Mouse (Mus musculus): ENCODE data around the gene Neurod2. TPM values are rescaled to one million over a fixed set of nuclear protein-coding genes. Genes with fewer than 3 reads are reported as not detected.

Neurod2 gene
- polyA plus RNA-seq (2015; fragmentation: Nextera tagmentation; extraction: Ambion mirVana) = 0.09 and 0.18 TPM in 2 replicates

DNA sequence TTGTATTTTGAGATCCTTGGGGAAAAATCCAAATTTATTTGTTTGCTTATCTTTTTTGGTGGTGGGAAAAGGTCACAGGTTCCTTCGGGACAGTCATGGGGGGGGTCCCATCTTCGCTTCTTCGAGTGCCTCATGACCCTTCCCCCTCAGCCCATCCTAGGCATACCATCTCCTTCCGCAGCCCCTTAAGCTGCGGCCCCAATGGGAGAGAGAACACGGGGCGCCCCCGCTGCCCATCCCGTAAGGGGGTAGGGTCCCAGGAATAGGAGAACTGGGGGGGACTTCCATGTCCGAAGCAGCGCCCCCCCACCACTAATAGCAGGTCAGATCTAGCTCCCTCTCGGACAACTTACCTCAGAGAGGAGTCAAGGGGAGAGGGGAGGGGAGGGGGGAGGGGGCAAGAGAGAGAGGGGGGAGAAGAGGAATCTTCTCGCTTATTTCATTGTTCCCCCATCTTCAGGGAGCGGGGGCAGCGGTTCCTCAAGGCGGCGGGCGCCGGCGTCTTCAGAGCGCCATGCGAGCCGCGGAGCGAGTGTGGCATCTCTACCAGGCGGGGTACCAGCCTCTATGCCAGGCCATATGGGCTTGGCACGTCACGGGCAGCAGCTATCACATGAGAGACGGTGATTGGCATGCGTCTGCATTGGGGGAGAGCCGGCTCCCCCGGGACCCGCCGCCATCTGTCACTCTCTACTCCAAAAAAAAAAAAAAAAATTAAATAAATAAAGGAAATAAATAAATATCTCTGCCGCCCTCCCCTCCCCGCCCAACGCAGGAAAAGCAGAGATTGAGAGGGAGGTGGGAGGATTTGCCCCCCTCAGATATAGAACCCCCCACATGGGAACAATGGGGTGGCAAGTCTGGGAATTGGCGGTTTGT is at the start of gene Neurod2:
Neurod2 (minus strand) TSS at position 568 of the 879 bp plus-strand sequence.
- H3K4me3 ChIP-seq (replicated peaks) = peak within 1 kb of the TSS; percentile 24
- H3K9ac ChIP-seq = no peak within 1 kb of the TSS
- H3K4me2 ChIP-seq = peak within 1 kb of the TSS; percentile 46
- peaks cover 97% of the 10 kb centered on the region for H3K27me3 ChIP-seq (replicated peaks)
- H3K4me1 ChIP-seq = peaks cover 26% of the 10 kb centered on the region
- no peaks in the 10 kb centered on the region for H3K9me3 ChIP-seq
- 4% methylated on average over 38 of the region's 38 CpGs for WGBS
- no peak for ATAC-seq (ENCODE audit: insufficient read depth, low FRiP score, low read depth)
- no peak within 1 kb of the TSS for H3K27ac ChIP-seq
- H3K36me3 ChIP-seq = no peaks in the 10 kb centered on the region

DNA sequence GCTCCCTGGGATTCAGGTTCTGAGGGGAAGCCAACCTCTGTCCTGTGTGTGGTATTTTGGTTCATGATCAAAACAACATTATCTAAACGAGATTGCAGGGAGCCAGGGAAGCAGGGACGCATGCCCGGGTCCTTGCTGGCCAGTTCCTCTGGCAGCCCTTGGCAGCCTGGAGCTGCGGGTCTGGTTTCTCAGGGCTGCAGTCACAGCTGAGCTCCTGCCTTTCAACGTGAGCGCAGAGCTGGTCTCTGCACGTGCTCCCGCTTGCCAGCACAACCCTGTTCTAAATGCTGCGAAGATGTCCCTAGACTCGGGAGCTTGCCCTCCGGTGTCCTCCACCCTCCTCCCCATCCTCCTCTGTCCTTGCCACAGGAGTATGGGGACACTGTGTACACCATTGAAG is 48.3 kb upstream of the Neurod2 start:
- no peaks in the 10 kb centered on the region for H3K27me3 ChIP-seq (replicated peaks)
- WGBS = 85% methylated on average over 11 of the region's 11 CpGs
- H3K27ac ChIP-seq = no peak overlapping the region
- no peaks in the 10 kb centered on the region for H3K4me1 ChIP-seq
- H3K4me3 ChIP-seq (replicated peaks) = no peak overlapping the region
- peaks cover 43% of the 10 kb centered on the region; the same call in 1 of the 2 replicates for H3K36me3 ChIP-seq
- no peak for ATAC-seq (ENCODE audit: insufficient read depth, low FRiP score, low read depth)
- H3K9ac ChIP-seq = no peak overlapping the region
- H3K9me3 ChIP-seq = no peaks in the 10 kb centered on the region
- no peak overlapping the region for H3K4me2 ChIP-seq

DNA sequence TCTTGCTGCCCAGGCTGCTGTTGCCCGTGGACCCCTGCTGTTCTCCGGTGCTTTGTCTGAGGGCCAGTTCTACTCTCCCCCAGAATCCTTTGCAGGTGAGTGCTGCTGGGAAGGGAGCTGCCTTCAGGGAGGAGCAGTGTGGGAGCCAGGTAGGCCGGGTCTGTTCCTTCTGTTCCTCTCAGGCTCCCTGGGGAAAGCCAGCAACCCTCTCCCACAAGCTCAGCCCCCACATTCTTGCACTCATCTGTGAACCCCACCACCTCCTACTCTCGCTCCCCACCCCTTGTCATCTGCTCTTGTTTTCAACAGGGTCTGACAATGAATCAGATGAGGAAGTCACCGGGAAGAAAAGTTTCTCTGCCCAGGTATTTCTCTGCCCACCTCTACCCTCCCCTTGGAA is 47.3 kb upstream of the Neurod2 start:
- no peak for ATAC-seq (ENCODE audit: insufficient read depth, low FRiP score, low read depth)
- H3K27ac ChIP-seq = no peak overlapping the region
- H3K36me3 ChIP-seq = peaks cover 43% of the 10 kb centered on the region; the same call in 1 of the 2 replicates
- no peak overlapping the region for H3K4me3 ChIP-seq (replicated peaks)
- no peaks in the 10 kb centered on the region for H3K9me3 ChIP-seq
- H3K4me1 ChIP-seq = 0 out of 2 replicates have a peak, but pooled peaks cover 6% of the 10 kb centered on the region
- H3K4me2 ChIP-seq = no peak overlapping the region
- WGBS = 73% methylated on average over 5 of the region's 5 CpGs
- H3K9ac ChIP-seq = no peak overlapping the region
- no peaks in the 10 kb centered on the region for H3K27me3 ChIP-seq (replicated peaks)

DNA sequence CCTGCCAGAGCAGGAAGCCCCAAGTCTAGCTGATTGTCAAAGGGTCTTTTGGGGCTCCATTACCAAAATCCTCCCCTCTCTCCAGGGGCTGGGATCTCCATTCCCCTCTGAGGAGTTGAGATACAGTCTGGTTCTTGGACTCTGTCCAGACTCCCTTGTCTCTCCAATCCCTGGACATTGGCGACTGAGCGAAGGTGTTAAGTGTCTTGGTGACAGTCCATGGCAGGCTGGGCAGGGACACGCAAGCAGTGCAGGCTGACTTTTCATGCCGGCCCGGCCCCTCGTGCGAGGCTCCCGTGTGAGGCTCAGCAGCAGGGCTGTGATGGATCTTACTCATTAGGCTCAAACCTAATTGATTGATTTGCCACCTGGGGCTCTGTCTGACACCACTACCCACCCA is 44.8 kb upstream of the Neurod2 start:
- WGBS = 81% methylated on average over 8 of the region's 8 CpGs
- Histone ChIP-seq H3K27ac (no peak overlapping the region), H3K4me1 (0 out of 2 replicates have a peak, but pooled peaks cover 6% of the 10 kb centered on the region), H3K9ac (no peak overlapping the region), H3K36me3 (peaks cover 37% of the 10 kb centered on the region; the same call in 1 of the 2 replicates), H3K4me3 (replicated peaks) (no peak overlapping the region), H3K4me2 (no peak overlapping the region), H3K27me3 (replicated peaks) (no peaks in the 10 kb centered on the region), H3K9me3 (no peaks in the 10 kb centered on the region)
- no peak for ATAC-seq (ENCODE audit: insufficient read depth, low FRiP score, low read depth)

DNA sequence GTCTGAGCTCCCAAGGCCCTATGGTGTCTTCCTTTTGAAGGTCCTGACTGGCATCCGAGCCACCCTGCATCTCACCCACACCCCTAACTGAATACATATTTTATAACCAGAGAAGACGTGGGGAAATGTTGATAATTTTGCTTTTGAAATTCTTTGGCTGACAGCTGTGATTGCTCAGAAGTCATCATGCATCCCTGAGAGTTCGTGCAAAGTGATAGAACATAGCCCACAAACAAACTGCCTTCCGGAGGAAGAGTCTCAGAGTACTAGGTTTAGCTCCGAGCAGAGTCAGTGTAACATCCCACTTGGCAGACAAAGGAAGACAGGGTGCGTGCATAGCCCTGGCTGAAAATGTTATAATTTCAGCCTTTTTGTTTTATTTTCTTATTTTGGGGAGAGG is 43.8 kb upstream of the Neurod2 start:
- H3K4me3 ChIP-seq (replicated peaks) = no peak overlapping the region
- H3K36me3 ChIP-seq = peaks cover 35% of the 10 kb centered on the region; the same call in 1 of the 2 replicates
- no peak overlapping the region for H3K9ac ChIP-seq
- WGBS = 86% methylated on average over 6 of the region's 6 CpGs
- H3K4me1 ChIP-seq = 0 out of 2 replicates have a peak, but pooled peaks cover 6% of the 10 kb centered on the region
- no peak overlapping the region for H3K27ac ChIP-seq
- no peaks in the 10 kb centered on the region for H3K9me3 ChIP-seq
- H3K27me3 ChIP-seq (replicated peaks) = no peaks in the 10 kb centered on the region
- ATAC-seq (ENCODE audit: insufficient read depth, low FRiP score, low read depth) = no peak
- H3K4me2 ChIP-seq = no peak overlapping the region

DNA sequence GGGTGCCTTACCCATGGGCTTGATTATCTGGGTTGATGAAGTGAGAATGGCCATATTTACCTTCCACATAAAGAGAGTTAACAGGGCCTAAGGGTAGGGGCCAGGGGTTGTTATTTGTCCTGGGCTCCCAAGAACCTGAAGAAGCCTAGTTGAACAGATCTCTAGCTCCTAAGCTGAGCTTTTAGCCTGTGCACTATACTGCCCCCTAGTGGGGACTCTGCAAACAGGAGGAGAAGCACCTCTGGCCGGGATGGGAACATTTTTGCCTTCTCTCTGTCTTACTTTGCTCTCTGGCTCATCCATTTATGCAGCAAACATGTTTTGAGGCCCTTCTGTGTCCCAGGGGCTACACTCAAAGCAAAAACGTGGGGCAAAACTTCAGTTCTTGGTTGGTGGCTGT is 43.0 kb upstream of the Neurod2 start:
- Histone ChIP-seq H3K9me3 (no peaks in the 10 kb centered on the region), H3K4me3 (replicated peaks) (no peak overlapping the region), H3K4me1 (0 out of 2 replicates have a peak, but pooled peaks cover 6% of the 10 kb centered on the region), H3K36me3 (peaks cover 31% of the 10 kb centered on the region; the same call in 1 of the 2 replicates), H3K27me3 (replicated peaks) (no peaks in the 10 kb centered on the region), H3K9ac (no peak overlapping the region), H3K27ac (no peak overlapping the region), H3K4me2 (no peak overlapping the region)
- no peak for ATAC-seq (ENCODE audit: insufficient read depth, low FRiP score, low read depth)
- WGBS = 9% methylated on average over 2 of the region's 2 CpGs

DNA sequence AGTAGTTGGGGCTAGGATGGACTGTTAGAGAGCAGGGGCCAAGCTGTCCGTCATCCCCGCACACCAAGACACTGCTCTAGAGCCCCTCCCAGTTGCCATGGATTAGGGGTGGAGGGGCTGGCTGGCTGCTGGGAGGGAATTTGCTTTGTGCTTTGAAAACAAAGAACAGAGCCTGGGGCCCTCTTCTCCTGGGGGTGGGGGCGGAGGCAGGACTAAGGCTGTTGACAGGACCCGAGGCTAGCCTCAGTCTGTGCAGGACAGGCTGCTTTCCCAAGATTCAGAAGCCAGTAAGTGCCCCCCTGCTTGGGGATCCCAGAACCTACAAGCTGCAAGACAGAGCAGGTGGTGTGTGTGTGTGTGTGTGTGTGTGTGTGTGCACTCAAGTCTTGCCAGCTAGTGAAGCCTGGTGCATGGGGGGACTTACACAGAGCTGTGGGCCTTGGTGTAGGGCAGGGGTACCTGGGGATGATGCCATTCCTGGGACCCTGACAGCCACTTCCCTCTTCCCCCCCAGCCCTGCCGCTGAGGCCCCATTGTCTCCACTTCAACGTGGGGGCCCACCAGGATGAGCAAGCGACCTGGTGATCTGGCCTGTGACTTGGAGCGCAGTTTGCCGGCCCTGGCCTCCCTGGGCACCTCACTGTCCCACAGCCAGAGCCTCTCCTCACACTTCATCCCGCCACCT is 42.2 kb upstream of the Neurod2 start:
- Histone ChIP-seq H3K27me3 (replicated peaks) (no peaks in the 10 kb centered on the region), H3K4me1 (0 out of 2 replicates have a peak, but pooled peaks cover 6% of the 10 kb centered on the region), H3K4me2 (peak overlapping the region; percentile 10; the same call in 1 of the 2 replicates), H3K27ac (no peak overlapping the region), H3K4me3 (replicated peaks) (no peak overlapping the region), H3K36me3 (peaks cover 24% of the 10 kb centered on the region; the same call in 1 of the 2 replicates), H3K9me3 (no peaks in the 10 kb centered on the region), H3K9ac (no peak overlapping the region)
- ATAC-seq (ENCODE audit: insufficient read depth, low FRiP score, low read depth) = peak; percentile 20; the same call in 1 of the 2 replicates
- WGBS = 44% methylated on average over 10 of the region's 10 CpGs

DNA sequence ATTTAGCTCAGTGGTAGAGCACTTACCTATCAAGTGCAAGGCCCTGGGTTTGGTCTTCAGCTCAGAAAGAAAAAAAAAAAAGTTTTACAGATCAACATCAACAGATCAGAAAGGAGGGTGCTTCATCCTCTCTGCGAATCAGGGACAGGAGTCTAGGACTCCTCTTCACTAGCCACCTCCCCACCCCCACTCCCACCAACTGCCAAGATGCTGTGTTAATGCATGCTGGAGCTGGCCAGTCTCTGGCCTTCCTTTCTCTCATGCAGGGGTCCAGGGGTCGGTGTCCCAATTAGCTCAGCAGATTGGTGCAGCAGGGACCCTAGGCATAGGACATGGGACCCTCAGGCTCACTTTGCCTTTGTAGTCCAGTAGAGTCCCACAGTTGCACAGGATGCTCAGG is 41.1 kb upstream of the Neurod2 start:
- no peak overlapping the region for H3K27ac ChIP-seq
- 79% methylated on average over 2 of the region's 2 CpGs for WGBS
- H3K36me3 ChIP-seq = peaks cover 17% of the 10 kb centered on the region; the same call in 1 of the 2 replicates
- no peak for ATAC-seq (ENCODE audit: insufficient read depth, low FRiP score, low read depth)
- no peak overlapping the region for H3K4me2 ChIP-seq
- H3K9me3 ChIP-seq = no peaks in the 10 kb centered on the region
- H3K4me1 ChIP-seq = 0 out of 2 replicates have a peak, but pooled peaks cover 6% of the 10 kb centered on the region
- no peak overlapping the region for H3K4me3 ChIP-seq (replicated peaks)
- no peak overlapping the region for H3K9ac ChIP-seq
- no peaks in the 10 kb centered on the region for H3K27me3 ChIP-seq (replicated peaks)

DNA sequence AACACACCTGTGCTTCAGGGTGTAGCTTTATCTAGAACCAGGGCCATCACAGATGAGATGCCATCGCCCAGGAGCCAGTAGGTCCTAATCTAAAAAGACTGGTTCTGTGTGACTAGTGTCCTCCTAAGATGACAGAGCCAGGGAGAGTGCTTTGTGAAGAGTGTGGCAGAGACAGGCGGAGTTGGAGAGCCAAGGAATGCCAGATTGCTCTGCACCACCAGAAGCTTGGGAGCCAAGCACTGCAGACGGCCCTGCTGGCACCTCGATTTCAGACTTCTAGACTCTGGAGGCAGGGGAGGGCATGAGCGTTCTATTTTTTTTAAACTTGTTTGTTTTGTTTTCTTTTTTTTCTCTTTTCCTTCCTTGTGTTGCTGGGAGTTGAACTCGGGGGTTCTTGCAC is 39.9 kb upstream of the Neurod2 start:
- ATAC-seq (ENCODE audit: insufficient read depth, low FRiP score, low read depth) = no peak
- H3K4me2 ChIP-seq = no peak overlapping the region
- H3K4me3 ChIP-seq (replicated peaks) = no peak overlapping the region
- no peaks in the 10 kb centered on the region for H3K27me3 ChIP-seq (replicated peaks)
- no peaks in the 10 kb centered on the region for H3K9me3 ChIP-seq
- H3K9ac ChIP-seq = no peak overlapping the region
- H3K36me3 ChIP-seq = 0 out of 2 replicates have a peak, but pooled peaks cover 5% of the 10 kb centered on the region
- H3K4me1 ChIP-seq = 0 out of 2 replicates have a peak, but pooled peaks cover 6% of the 10 kb centered on the region
- 86% methylated on average over 6 of the region's 6 CpGs for WGBS
- H3K27ac ChIP-seq = no peak overlapping the region

DNA sequence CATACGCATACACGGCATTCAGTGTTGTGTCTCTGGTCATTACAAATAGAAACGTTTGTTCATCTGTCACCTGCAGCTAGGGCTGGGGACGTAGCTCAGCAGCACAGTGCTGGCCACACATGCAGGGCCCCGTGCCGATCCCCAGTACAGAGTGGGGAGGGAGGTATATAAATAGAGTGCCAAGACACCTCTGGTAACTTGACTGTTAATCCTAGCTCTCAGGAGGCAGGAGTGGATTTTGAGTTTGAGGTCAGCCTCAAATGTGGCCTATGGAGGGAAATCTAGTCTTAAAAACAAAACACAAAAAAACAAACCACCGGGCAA is 38.4 kb upstream of the Neurod2 start:
- H3K4me1 ChIP-seq = peaks cover 10% of the 10 kb centered on the region; the same call in 1 of the 2 replicates

DNA sequence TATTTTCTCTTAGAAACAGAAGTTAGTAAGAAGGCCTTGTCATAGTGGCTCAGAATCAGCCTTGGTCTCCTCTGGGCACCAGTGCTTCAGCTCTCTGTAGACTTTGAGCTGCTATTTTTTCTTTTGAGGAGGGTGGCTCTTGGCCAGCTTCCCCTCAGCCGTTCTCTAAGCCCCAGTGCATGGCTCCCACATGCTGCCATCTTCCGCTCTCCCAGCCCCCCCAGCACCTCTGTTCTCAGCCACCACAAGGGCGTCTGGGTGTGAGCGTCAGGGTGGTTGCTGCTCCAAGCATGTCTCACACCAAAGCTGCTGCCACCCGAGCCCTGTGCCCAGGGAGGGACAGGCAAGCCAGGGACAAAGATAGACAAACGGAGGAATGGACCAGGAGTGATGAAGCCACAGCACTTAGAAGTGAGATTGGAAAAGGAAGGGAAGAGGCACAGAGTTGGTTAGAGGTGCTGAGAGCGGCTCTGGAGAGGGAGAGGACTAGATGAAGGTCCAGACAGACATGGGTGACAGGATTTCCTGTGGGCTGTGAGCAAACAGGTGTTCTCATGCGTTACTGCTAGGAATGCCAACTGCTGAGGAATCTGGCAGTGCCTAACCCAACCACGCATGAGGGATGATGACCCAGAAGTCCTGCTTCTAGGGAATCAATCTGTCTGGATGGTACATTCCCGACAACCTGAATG is 37.9 kb upstream of the Neurod2 start:
- Histone ChIP-seq H3K27ac (no peak overlapping the region), H3K4me3 (replicated peaks) (no peak overlapping the region)
- WGBS = 78% methylated on average over 10 of the region's 10 CpGs

More for the DNA sequence above, 38.4 kb upstream of the Neurod2 start:
- Histone ChIP-seq H3K4me2 (no peak overlapping the region), H3K9me3 (no peaks in the 10 kb centered on the region), H3K27me3 (replicated peaks) (no peaks in the 10 kb centered on the region), H3K27ac (no peak overlapping the region), H3K4me3 (replicated peaks) (no peak overlapping the region), H3K9ac (no peak overlapping the region), H3K36me3 (no peaks in the 10 kb centered on the region)
- 79% methylated on average over 7 of the region's 7 CpGs for WGBS
- no peak for ATAC-seq (ENCODE audit: insufficient read depth, low FRiP score, low read depth)

More for the DNA sequence above, 37.9 kb upstream of the Neurod2 start:
- no peak for ATAC-seq (ENCODE audit: insufficient read depth, low FRiP score, low read depth)
- Histone ChIP-seq H3K9ac (no peak overlapping the region), H3K4me1 (peaks cover 9% of the 10 kb centered on the region; the same call in 1 of the 2 replicates), H3K4me2 (no peak overlapping the region), H3K36me3 (no peaks in the 10 kb centered on the region), H3K9me3 (no peaks in the 10 kb centered on the region), H3K27me3 (replicated peaks) (no peaks in the 10 kb centered on the region)
